Mouse (Mus musculus) adrenal gland, postnatal 36 days (tissue): ENCODE results near the gene Ostc. TPM values are rescaled to one million over a fixed set of nuclear protein-coding genes. Genes with fewer than 3 reads are reported as not detected.

Experiments
- DNase-seq, 2 experiments: peaks; one replicate each; pipeline ENCODE4 v3.0.0; 2021; ENCODE audit warnings: mixed read lengths in 1 of 2
- total RNA-seq, 2 experiments: library from RNA; stranded (reverse); gene quantifications; 2 replicates each; pipeline ENCODE4 v1.2.3; 2021

Gene Ostc
- total RNA-seq, 2 experiments from 2014 or later: 111 to 122 TPM

- no peak for DNase-seq
These were observed 3.6 kb upstream of the Ostc start for GRCm38 (mm10) chr3:130712891-130713290.

- DNase-seq: no peak
These were observed 859 bp upstream of the Ostc start for GRCm38 (mm10) chr3:130710103-130710502.

GRCm38 (mm10) chr3:130708529-130708928 is 715 bp downstream of the Ostc start:
- peak; percentile 29 to 39 for DNase-seq

- DNase-seq: peak; percentile 14 to 29
These were observed 7.0 kb downstream of the Ostc start for GRCm38 (mm10) chr3:130702289-130702688.

GRCm38 (mm10) chr3:130697622-130698021 is 11.6 kb downstream of the Ostc start:
- DNase-seq: no peak

- no peak for DNase-seq
These were observed 14.5 kb downstream of the Ostc start for GRCm38 (mm10) chr3:130694705-130695104.

- DNase-seq: no peak
These were observed 15.1 kb downstream of the Ostc start for GRCm38 (mm10) chr3:130694041-130694593.

DNA sequence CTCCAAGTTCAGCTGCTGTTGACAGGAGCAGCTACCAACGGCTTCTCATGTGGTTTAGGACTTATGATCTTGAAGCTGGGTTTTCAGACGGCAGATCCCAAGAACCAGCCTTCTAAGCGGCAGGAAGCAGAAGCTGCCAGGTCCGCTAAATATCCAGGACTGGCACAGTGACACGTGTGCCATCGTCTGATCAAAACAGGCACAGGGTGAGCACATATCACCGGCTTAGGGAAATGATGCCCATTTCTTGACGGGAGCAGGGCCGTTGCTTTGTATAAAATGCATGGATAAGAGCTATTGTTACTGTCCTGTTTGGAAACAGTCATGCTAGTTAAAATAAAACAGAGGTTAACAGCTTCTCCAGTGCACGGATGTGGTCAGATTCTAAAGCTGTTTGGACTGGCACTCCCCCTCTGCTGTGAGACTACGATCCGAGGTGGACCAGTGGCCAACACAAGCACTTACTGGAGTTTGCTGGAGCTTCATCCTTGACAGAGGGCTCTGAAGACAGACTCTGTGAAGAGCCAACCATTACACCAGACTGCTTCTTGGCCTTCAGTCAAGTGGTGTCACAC is 17.6 kb downstream of the Ostc start:
- DNase-seq: no peak

GRCm38 (mm10) chr3:130690834-130691595 is 18.2 kb downstream of the Ostc start:
- peak; percentile 45 to 60 for DNase-seq

DNA sequence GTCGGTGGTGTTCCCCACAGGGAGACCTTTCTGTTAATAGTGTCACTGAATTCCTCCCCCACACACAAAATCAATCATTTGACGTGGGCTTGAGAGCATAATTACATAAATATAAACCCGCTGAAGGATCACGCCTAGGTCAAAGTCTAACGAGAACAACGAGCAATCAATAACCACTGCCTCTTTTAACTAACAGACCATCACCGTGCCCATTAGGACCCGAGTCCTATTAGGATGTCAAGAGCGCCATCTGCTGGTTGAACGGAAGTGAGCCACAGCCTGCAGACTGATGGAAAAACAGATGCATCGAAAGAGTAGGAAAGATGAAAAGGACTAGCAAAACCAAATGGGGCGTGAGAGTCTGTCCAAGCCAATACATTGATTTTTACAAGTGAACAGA is 19.6 kb downstream of the Ostc start:
- peak; percentile 87 to 88 for DNase-seq

DNA sequence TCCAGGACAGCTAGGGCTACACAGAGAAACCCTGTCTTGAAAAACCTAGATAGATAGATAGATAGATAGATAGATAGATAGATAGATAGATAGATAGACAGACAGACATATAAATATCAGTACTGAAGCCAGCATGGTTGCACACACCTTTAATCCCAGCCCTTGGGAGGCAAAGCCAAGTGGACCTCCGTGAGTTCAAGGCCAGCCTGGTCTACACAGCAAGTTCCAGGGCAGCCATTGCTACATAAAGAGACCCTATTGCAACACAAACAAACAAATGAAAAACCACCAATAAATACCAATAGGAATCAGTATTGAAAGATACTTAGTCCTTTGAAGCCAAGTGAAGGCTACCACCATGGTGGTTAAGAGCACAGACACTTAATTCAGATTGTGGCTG is 22.2 kb downstream of the Ostc start:
- DNase-seq: no peak

DNA sequence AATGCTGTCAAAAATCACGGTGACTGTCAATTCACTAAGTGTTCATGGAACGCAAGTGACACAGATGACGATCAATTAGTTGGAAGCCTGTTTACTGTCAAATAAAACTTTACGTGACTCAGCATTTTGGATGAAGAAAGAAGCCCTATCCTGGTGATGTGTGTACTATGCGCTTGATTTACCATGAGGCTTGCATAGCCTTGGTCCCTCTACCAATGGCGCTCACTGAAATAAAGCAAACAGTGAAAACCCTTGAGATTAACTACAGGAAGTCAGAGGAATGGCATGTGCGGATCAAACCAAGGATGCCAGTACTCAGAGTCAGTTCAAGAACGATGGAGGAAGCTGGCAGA is 24.3 kb downstream of the Ostc start:
- DNase-seq: no peak

GRCm38 (mm10) chr3:130684276-130685013 is 24.8 kb downstream of the Ostc start:
- DNase-seq: no peak

GRCm38 (mm10) chr3:130683836-130684235 is 25.4 kb downstream of the Ostc start:
- DNase-seq: no peak

DNA sequence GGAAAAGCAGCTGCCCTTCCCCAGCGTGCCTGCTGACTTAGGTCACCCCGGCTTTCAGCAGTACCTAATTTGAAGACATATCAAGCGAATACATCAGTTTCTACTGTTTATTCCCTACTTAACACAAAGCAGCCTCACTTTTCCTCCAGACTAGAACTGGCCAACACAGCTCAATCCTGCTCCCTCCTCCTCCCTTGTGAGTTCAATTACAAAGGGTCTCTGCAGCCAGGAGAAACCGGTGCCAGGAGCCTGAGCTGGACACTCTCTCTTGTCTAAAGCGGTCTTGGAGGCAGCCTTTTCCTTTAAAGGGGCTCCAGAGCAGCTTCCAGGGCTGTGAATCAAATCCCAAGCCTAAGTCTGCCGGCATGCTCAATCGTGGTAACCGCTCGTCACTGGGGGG is 27.1 kb downstream of the Ostc start:
- DNase-seq: no peak

DNA sequence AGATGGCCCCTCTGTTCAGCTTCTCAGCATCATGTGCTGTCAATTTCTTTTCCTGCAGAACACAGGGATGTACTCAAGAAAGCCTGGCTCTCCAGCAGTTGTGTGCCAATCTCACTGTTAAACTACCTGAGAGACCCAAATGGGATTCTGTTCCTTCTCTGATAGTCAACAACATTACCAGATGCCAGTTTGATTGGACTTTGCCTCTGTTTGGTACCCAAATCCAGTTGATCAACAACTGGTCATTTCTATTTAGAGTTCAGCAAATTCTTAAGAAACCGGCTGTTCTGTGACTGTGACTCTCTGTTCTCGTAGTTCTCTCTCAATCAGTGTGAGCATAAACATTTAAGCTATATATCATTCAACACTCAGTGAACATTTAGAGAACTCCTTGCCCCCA is 28.0 kb downstream of the Ostc start:
- DNase-seq: no peak

DNA sequence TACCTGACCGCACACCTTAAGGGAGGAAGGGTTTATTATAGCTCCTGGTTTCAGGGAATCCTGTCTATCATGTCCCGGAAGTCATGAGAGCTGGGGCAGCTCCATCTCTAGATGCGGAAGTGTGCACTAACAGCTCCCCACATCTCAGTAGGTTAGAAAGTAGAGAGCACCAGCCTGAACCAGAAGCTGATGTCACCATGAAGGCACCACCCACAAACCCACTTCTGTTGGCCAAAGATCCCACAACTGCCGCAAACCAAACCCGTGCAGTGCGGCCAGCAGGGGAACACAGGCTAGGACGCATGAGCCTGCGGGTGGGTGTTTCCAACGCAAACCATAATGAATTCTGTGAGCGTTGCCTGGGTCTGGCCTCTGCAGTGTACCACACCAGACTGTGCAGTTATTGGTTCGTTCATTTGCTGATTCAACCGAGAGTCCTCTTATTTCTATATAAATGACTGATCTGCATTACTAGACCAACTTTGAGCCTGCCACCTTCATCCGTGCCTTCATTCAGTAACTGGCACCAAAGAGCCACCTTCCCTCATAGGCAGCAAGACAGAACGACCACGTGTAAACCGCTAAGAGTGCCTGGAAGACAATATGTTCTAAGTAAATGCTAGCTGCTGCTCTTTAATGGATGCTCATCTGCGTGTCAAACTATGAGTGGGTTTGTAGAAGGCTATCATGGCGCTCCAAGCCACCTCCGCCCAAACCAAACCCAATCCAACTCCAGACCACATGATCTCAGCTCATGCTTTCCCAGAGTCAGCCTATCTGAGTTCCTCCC is 31.4 kb downstream of the Ostc start:
- no peak for DNase-seq

GRCm38 (mm10) chr3:130671291-130671690 is 38.0 kb downstream of the Ostc start:
- DNase-seq: peak; percentile 48 to 55

- no peak for DNase-seq
These were observed 46.7 kb downstream of the Ostc start for GRCm38 (mm10) chr3:130662496-130662895.

DNA sequence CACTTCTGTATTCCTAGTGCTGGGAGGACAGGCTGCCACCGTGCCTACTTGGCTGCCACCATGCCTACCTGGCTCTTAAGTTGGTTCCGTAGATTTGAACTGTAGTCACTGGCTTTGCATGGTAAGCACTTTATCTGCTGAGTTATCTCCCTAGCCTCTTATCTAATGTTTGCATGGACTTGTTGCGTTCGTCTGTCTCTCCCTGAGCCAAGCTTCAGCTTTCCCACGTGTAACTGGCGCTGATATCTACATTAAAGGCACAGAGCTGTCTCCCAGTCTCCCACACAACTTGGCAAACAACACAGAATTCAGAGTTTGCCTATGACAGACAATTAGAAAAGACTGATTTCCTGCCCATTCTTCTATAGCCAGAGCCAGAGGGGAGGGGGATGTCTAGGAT is 48.6 kb downstream of the Ostc start:
- no peak for DNase-seq

GRCm38 (mm10) chr3:130649569-130649968 is 59.7 kb downstream of the Ostc start:
- DNase-seq: peak; percentile 36

- no peak for DNase-seq
These were observed 63.0 kb downstream of the Ostc start for GRCm38 (mm10) chr3:130646110-130646810.
